Mouse (Mus musculus) heart, embryonic 13.5 days (tissue): ENCODE measurements at regions not wholly inside any gene's neighbourhood (a gene's known extent, or its start where the extent isn't known, plus 50 kb on each side); places are given as distances from the start of the nearest gene placed in this dataset.

ENCODE experiments used
- ATAC-seq: fragments of 200-750 bp; cut with Nextera tagmentation; 2 replicates; pipeline ENCODE4 v1.8.0; 2017; ENCODE audit warnings: moderate TSS enrichment; ENCODE audit not compliant: insufficient number of reproducible peaks, low FRiP score, low TSS enrichment; ENCODE audit errors: extremely low read depth
- H3K27ac ChIP-seq: fragments of 300-500 bp; sonication (generic); replicated peaks from 2 replicates; pipeline ENCODE4 v1.5.1; 2015; ENCODE audit warnings: moderate library complexity, mild to moderate bottlenecking, inconsistent platforms
- H3K27me3 ChIP-seq: fragments of 300-500 bp; sonication (generic); replicated peaks from 2 replicates; pipeline ENCODE4 v1.6.1; 2015; ENCODE audit warnings: mild to moderate bottlenecking, inconsistent platforms
- H3K36me3 ChIP-seq: fragments of 300-500 bp; sonication (generic); 2 replicates; pipeline ENCODE4 v1.6.1; 2015; ENCODE audit warnings: mild to moderate bottlenecking, inconsistent platforms
- H3K4me1 ChIP-seq: fragments of 300-500 bp; sonication (generic); 2 replicates; pipeline ENCODE4 v1.6.1; 2015; ENCODE audit warnings: inconsistent platforms
- H3K4me2 ChIP-seq: fragments of 300-500 bp; sonication (generic); 2 replicates; pipeline ENCODE4 v1.6.1; 2015; ENCODE audit warnings: inconsistent platforms, mild to moderate bottlenecking, moderate library complexity
- H3K4me3 ChIP-seq: fragments of 300-500 bp; sonication (generic); 2 replicates; pipeline ENCODE4 v1.5.1; 2015; ENCODE audit warnings: moderate library complexity, mild to moderate bottlenecking, inconsistent platforms
- H3K9ac ChIP-seq: fragments of 300-500 bp; sonication (generic); 2 replicates; pipeline ENCODE4 v1.6.1; 2015; ENCODE audit warnings: inconsistent platforms, mild to moderate bottlenecking, moderate library complexity
- H3K9me3 ChIP-seq: fragments of 300-500 bp; sonication (generic); 2 replicates; pipeline ENCODE4 v1.6.1; 2016; ENCODE audit warnings: inconsistent platforms
- WGBS: fragments of 180-500 bp; shearing (Covaris S2); methylation state at CpG from one replicate; pipeline ENCODE4 v1.1.7; 2015; ENCODE audit warnings: mixed read lengths; 5-methylcytosine and 5-hydroxymethylcytosine counted together

DNA sequence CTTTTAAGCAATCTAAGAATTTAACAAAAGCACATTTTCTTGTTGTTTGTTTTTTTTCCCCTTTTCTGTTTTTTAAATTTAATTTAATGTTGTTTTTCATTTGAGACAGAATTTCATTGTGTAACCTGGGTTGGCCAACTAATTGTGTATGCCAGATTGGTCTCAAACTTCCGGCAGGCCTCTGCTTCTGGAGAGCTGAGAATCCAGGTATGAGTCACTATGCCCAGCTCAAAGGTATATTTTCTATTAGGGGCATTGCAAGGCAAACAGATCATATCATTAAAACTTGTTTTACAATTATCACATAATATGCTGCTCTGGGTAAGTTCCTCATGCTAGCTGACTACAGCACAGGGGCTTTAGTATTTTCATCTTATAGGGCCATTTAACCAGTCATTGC lies 112.2 kb upstream of the Tsc22d2 start:
- no peak overlapping the region for H3K4me3 ChIP-seq
- ATAC-seq, result no peak
- H3K4me1 ChIP-seq, result peaks cover 9% of the 10 kb centered on the region
- H3K4me2 ChIP-seq, result no peak overlapping the region
- H3K27ac ChIP-seq, result no peak overlapping the region
- no peak overlapping the region for H3K9ac ChIP-seq
- no peaks in the 10 kb centered on the region for H3K9me3 ChIP-seq
- 79% methylated on average over 1 of the region's 1 CpGs for WGBS
- H3K27me3 ChIP-seq, result no peaks in the 10 kb centered on the region
- H3K36me3 ChIP-seq, result no peaks in the 10 kb centered on the region

- Histone ChIP-seq H3K27ac (peak overlapping the region; percentile 28; the same call in 1 of the 2 replicates), H3K4me2 (no peak overlapping the region), H3K36me3 (no peaks in the 10 kb centered on the region), H3K9me3 (no peaks in the 10 kb centered on the region), H3K9ac (no peak overlapping the region), H3K27me3 (no peaks in the 10 kb centered on the region), H3K4me1 (peaks cover 9% of the 10 kb centered on the region), H3K4me3 (no peak overlapping the region)
- ATAC-seq, result no peak
- WGBS, result 17% methylated on average over 3 of the region's 3 CpGs
These were observed 110.8 kb upstream of the Tsc22d2 start for GRCm38 (mm10) chr3:58303746-58304145.

DNA sequence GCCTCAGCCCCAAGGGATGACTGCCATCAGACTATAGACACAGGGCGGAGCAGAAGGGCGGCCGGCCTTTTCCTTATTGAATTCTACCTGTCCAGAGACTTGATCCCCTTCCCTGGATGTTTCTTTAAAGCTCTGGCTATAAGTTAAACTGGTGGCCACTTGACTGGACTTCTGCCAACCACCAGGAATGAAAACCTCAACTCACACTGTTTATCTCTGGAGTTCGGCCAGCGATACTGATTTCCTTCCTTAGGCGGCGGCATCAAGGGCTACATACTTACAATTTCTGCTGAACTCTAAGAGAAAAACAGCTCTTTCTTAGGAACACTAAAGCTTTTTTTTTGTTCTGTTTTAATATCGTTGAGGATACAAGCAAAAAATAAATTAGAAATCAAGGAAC lies 104.9 kb upstream of the Tsc22d2 start:
- Histone ChIP-seq H3K27ac (0 out of 2 replicates have a peak overlapping the region, but pooled peaks have one; percentile 33), H3K4me3 (no peak overlapping the region), H3K9me3 (no peaks in the 10 kb centered on the region), H3K9ac (no peak overlapping the region; the same call in 1 of the 2 replicates), H3K27me3 (no peaks in the 10 kb centered on the region), H3K36me3 (no peaks in the 10 kb centered on the region), H3K4me2 (peak overlapping the region; percentile 35), H3K4me1 (peaks cover 45% of the 10 kb centered on the region)
- ATAC-seq, result no peak
- 31% methylated on average over 8 of the region's 8 CpGs for WGBS

- WGBS, result 71% methylated on average over 4 of the region's 4 CpGs
- no peak for ATAC-seq
- no peak overlapping the region for H3K4me2 ChIP-seq
These were observed 104.1 kb upstream of the Tsc22d2 start for GRCm38 (mm10) chr3:58310390-58310789.

DNA sequence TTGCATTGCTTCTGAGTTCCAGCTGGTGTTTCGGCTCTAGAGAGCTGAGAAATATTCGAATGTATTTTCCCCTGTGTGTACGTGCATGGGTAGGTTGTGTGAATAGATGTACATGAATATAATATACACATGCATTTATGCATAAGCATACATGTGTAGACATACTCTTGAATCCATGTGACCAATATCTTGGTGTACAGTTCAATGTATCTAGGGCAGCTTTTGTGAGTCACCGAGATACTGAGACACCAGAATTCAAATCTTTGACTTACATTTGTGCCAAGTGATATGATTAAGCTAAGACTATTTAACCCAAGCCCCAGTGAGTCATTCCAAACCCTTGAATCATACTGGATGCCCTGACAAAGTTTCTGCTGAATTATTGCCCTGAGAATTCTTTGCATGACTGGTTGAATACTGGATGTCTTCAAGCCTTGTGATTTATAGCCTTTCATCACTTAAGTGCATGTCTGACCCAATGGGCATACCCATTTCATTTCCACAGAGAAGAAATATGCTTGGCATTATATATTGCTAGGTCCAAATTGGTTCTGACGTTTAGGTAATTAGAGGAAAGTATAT lies 103.3 kb upstream of the Tsc22d2 start:
- Histone ChIP-seq H3K27me3 (no peaks in the 10 kb centered on the region), H3K4me2 (no peak overlapping the region), H3K9me3 (no peaks in the 10 kb centered on the region), H3K27ac (no peak overlapping the region), H3K4me3 (no peak overlapping the region), H3K9ac (no peak overlapping the region), H3K4me1 (peaks cover 58% of the 10 kb centered on the region), H3K36me3 (no peaks in the 10 kb centered on the region)
- no peak for ATAC-seq
- 78% methylated on average over 5 of the region's 5 CpGs for WGBS

More at GRCm38 (mm10) chr3:58310390-58310789, 104.1 kb upstream of the Tsc22d2 start:
- no peaks in the 10 kb centered on the region for H3K27me3 ChIP-seq
- no peak overlapping the region for H3K27ac ChIP-seq
- peaks cover 53% of the 10 kb centered on the region for H3K4me1 ChIP-seq
- H3K9ac ChIP-seq, result no peak overlapping the region
- H3K36me3 ChIP-seq, result no peaks in the 10 kb centered on the region
- no peaks in the 10 kb centered on the region for H3K9me3 ChIP-seq
- no peak overlapping the region for H3K4me3 ChIP-seq

DNA sequence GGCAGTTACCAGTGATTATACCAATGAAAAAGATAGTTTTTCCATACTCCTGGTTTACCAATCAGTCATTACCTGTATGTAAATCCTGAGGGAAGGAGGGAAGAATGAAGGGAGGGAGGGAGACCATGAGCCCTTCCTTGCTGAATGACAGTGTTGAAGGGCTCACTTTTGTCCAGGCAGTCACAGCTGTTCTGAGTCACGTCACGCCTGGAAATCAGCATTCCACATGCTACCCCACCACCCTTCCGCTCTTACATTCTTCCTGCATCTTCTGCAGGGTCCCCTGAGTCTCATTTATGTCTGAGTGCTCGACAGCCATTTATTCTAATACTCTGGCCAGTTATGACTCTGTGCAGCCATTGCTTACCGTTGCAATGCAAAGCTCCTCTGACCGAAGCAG lies 101.9 kb upstream of the Tsc22d2 start:
- Histone ChIP-seq H3K27ac (no peak overlapping the region), H3K36me3 (no peaks in the 10 kb centered on the region), H3K9ac (no peak overlapping the region), H3K4me2 (no peak overlapping the region), H3K27me3 (no peaks in the 10 kb centered on the region), H3K4me3 (no peak overlapping the region), H3K4me1 (peaks cover 58% of the 10 kb centered on the region), H3K9me3 (no peaks in the 10 kb centered on the region)
- ATAC-seq, result no peak
- WGBS, result 38% methylated on average over 6 of the region's 6 CpGs

- peaks cover 45% of the 10 kb centered on the region for H3K4me1 ChIP-seq
- 45% methylated on average over 6 of the region's 6 CpGs for WGBS
- H3K9me3 ChIP-seq, result no peaks in the 10 kb centered on the region
- H3K27me3 ChIP-seq, result no peaks in the 10 kb centered on the region
- H3K36me3 ChIP-seq, result no peaks in the 10 kb centered on the region
- H3K9ac ChIP-seq, result no peak overlapping the region
- no peak for ATAC-seq
- H3K4me2 ChIP-seq, result no peak overlapping the region
- no peak overlapping the region for H3K4me3 ChIP-seq
- no peak overlapping the region for H3K27ac ChIP-seq
These were observed 99.3 kb upstream of the Tsc22d2 start for GRCm38 (mm10) chr3:58315236-58315635.

DNA sequence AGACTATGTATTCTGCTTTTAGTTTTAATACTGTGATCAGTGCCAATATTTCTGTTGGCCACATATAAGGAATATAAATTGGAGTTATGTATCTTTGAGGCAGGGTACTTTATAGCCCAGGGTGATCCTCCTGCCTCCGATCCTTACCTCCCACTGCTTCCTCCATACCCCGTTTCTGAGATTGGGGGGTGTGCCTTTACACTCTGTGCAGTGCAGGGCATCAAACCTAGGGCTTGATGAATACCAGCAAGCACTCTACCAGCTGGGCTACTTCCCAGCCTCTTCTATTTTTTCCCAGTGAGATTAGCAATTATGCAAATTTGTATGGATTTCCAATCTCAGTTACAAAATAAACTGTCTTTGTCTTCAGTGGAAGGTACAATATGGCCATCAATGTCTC lies 97.3 kb upstream of the Tsc22d2 start:
- no peaks in the 10 kb centered on the region for H3K27me3 ChIP-seq
- 60% methylated on average over 2 of the region's 2 CpGs for WGBS
- H3K9me3 ChIP-seq, result no peaks in the 10 kb centered on the region
- peaks cover 33% of the 10 kb centered on the region for H3K4me1 ChIP-seq
- ATAC-seq, result no peak
- H3K4me2 ChIP-seq, result no peak overlapping the region
- H3K9ac ChIP-seq, result no peak overlapping the region
- H3K36me3 ChIP-seq, result no peaks in the 10 kb centered on the region
- no peak overlapping the region for H3K4me3 ChIP-seq
- H3K27ac ChIP-seq, result no peak overlapping the region

GRCm38 (mm10) chr3:58318756-58319155 lies 95.8 kb upstream of the Tsc22d2 start:
- Histone ChIP-seq H3K4me3 (no peak overlapping the region), H3K36me3 (no peaks in the 10 kb centered on the region), H3K27me3 (no peaks in the 10 kb centered on the region), H3K4me2 (no peak overlapping the region), H3K4me1 (peaks cover 20% of the 10 kb centered on the region), H3K9ac (no peak overlapping the region), H3K27ac (no peak overlapping the region), H3K9me3 (no peaks in the 10 kb centered on the region)
- ATAC-seq, result no peak
- whole genome bisulfite sequencing, result 82% methylated on average over 2 of the region's 2 CpGs

DNA sequence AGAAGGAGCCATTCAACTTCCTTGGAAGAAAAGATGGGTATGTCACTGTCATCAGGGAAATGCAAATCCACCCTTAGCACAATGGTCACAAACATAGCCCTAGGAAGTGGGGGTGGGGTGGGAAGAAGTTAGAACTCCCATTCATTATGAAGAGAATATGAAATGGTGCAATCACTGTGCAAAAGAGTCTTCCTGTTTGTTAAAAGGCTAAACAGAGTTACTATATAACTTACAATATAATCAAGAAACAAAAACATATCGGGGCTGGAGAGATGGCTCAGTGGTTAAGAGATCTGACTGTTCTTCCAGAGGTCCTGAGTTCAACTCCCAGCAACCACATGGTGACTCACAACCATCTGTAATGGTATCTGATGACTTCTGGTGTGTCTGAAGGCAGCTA lies 95.1 kb upstream of the Tsc22d2 start:
- Histone ChIP-seq H3K4me2 (no peak overlapping the region), H3K27ac (no peak overlapping the region), H3K36me3 (no peaks in the 10 kb centered on the region), H3K9ac (no peak overlapping the region), H3K27me3 (no peaks in the 10 kb centered on the region), H3K4me1 (peaks cover 17% of the 10 kb centered on the region), H3K4me3 (no peak overlapping the region), H3K9me3 (no peaks in the 10 kb centered on the region)
- no peak for ATAC-seq
- WGBS, result 83% methylated on average over 1 of the region's 1 CpGs

DNA sequence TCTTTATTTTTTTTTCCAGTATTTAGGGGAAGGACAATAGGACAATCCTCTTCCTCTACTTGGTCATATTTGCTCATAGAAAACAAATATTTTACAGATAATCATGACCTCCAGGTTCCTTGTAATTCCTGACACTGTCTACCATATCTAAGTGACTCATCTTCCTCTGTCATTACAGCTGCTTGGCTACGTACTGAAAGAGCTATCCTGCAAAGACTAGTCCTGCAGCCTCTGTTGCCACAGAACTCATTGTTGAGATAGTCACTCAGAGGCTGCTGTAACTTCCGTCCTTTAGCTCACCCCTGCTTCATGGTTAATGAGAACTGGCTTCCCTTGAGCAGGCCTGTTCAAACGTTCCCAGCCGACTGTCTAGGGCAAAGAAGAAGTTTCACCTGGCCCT lies 93.7 kb upstream of the Tsc22d2 start:
- Histone ChIP-seq H3K27me3 (no peaks in the 10 kb centered on the region), H3K27ac (no peak overlapping the region), H3K4me2 (no peak overlapping the region), H3K4me1 (peaks cover 3% of the 10 kb centered on the region; the same call in 1 of the 2 replicates), H3K36me3 (no peaks in the 10 kb centered on the region), H3K9me3 (no peaks in the 10 kb centered on the region), H3K9ac (no peak overlapping the region), H3K4me3 (no peak overlapping the region)
- WGBS, result 41% methylated on average over 4 of the region's 4 CpGs
- no peak for ATAC-seq

- Histone ChIP-seq H3K4me3 (no peak overlapping the region), H3K27ac (no peak overlapping the region), H3K9me3 (no peaks in the 10 kb centered on the region), H3K4me2 (no peak overlapping the region), H3K9ac (no peak overlapping the region), H3K4me1 (0 out of 2 replicates have a peak, but pooled peaks cover 3% of the 10 kb centered on the region), H3K27me3 (no peaks in the 10 kb centered on the region), H3K36me3 (no peaks in the 10 kb centered on the region)
- WGBS, result 60% methylated on average over 1 of the region's 1 CpGs
- no peak for ATAC-seq
These were observed 92.2 kb upstream of the Tsc22d2 start for GRCm38 (mm10) chr3:58322322-58322721.
